Mouse (Mus musculus): ENCODE results near the gene Sdk2.

DNA sequence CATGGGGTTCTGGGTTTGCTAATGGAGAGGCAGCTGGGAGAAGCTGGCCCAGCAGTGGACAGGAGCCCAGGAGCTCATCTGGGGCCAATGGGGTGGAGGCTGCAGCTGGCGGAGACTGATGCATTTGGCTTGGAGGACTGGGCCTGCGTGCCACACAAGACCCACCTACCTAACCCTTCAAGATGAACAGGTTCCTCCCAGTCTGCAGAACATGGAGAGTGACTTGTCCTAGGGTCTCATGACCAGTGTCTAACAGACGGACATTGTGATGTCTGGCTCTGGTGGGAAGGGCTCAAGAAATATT lies 91.2 kb downstream of the Sdk2 start:
- no peak for TF ChIP-seq POLR2A (IDR thresholded peaks at IDR 0.05; ENCODE audit: low read depth, low read length)
- TF ChIP-seq CTCF (IDR thresholded peaks at IDR 0.05; ENCODE audit: extremely low read depth, insufficient read depth, insufficient read length, insufficient replicate concordance) = no peak
